Mouse (Mus musculus): ENCODE measurements around the gene Gm3043.
"Not testable (repeated sequence)": the region's sequence is repeated elsewhere in the genome, so short reads cannot be mapped to it uniquely, and the experiment has no call there.

Gene Gm3043

DNA sequence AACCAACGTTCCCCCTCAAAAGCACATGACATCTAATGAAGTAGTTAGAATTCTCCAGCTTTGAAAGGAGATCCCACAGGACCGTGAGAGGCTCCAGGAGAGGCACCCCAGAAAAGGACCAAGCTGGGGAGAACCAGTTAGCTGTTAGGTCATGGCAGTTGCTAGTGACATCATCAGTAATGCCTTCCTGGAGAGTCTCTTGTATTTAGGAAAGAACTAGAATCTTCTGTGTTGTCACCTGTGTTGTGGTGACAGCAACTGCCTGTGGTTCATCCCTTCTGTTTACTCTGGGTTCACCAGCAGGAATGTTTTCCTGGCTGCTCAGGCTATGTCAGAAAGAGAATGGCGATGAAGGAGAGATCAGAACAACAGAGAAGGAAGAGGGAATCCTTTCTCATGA lies at the start of gene Gm3043:
Gene Gm3043, plus strand, starts transcription at position 301 of the 400 bp plus-strand sequence.
- not testable (repeated sequence) for DNase-seq (ENCODE audit: low read depth)

GRCm38 (mm10) chr14:3651730-3652129 lies 36.9 kb upstream of the Gm3043 start, which contains the start of gene Gm3020:
Gm3020 (plus strand) TSS chr14:3652030.
- not testable (repeated sequence) for DNase-seq (ENCODE audit: low read depth)

Data from c-Kit-positive CD71-positive TER-119-negative erythroid progenitor cells, embryonic 14.5 days (primary cell).